Mouse (Mus musculus) embryonic fibroblast, embryonic 13.5 days (primary cell): ENCODE data around the gene Frem2.

Experiments used
- CTCF ChIP-seq: IDR thresholded peaks from 2 replicates; pipeline ENCODE4 v1.5.1; 2011; ENCODE audit warnings: mild to moderate bottlenecking, control low read depth, low read length, moderate library complexity, borderline replicate concordance; ENCODE audit not compliant: insufficient read depth
- POLR2A ChIP-seq: IDR thresholded peaks from 2 replicates; pipeline ENCODE4 v1.6.1; 2011; ENCODE audit warnings: low read depth, mild to moderate bottlenecking, control low read depth, low read length, moderate library complexity

- TF ChIP-seq POLR2A: no peak
- no peak for TF ChIP-seq CTCF
Measured at GRCm38 (mm10) chr3:53513096-53513495, 144.1 kb downstream of the Frem2 start.
